Mouse (Mus musculus) embryonic facial prominence, embryonic 14.5 days (tissue): ENCODE data around the gene Gas2. TPM values are rescaled to one million over a fixed set of nuclear protein-coding genes. Genes with fewer than 3 reads are reported as not detected.
A peak's percentile ranks its signal among the peaks of the same experiment; 100 is the strongest.

ENCODE experiments used
- ATAC-seq: fragments of 200-750 bp; cut with Nextera tagmentation; 2 replicates; pipeline ENCODE4 v1.8.0; 2017; ENCODE audit warnings: low read depth, moderate number of reproducible peaks, moderate TSS enrichment
- DNase-seq: peaks from one replicate; pipeline ENCODE4 v3.0.0-alpha.2; 2015; ENCODE audit warnings: low spot score
- H3K27ac ChIP-seq: fragments of 300-500 bp; sonication (generic); replicated peaks from 2 replicates; pipeline ENCODE4 v1.5.1; 2014; ENCODE audit warnings: low read depth, mild to moderate bottlenecking, low read length, moderate library complexity
- H3K27me3 ChIP-seq: fragments of 300-500 bp; sonication (generic); replicated peaks from 2 replicates; pipeline ENCODE4 v1.6.1; 2014; ENCODE audit warnings: low read length; ENCODE audit not compliant: control insufficient read depth, insufficient read depth
- H3K36me3 ChIP-seq: fragments of 300-500 bp; sonication (generic); 2 replicates; pipeline ENCODE4 v1.6.1; 2014; ENCODE audit warnings: low read length, mixed read lengths; ENCODE audit not compliant: control insufficient read depth, insufficient read depth
- H3K4me1 ChIP-seq: fragments of 300-500 bp; sonication (generic); 2 replicates; pipeline ENCODE4 v1.6.1; 2014; ENCODE audit warnings: antibody characterized with exemption, low read length; ENCODE audit not compliant: control insufficient read depth, insufficient read depth
- H3K4me2 ChIP-seq: fragments of 300-500 bp; sonication (generic); 2 replicates; pipeline ENCODE4 v1.6.1; 2014; ENCODE audit warnings: low read depth, mild to moderate bottlenecking, low read length, moderate library complexity, mixed read lengths
- H3K4me3 ChIP-seq: fragments of 300-500 bp; sonication (generic); 2 replicates; pipeline ENCODE4 v1.5.1; 2014; ENCODE audit warnings: low read depth, mild to moderate bottlenecking, low read length
- H3K9ac ChIP-seq: fragments of 300-500 bp; sonication (generic); 2 replicates; pipeline ENCODE4 v1.6.1; 2014; ENCODE audit warnings: low read depth, mild to moderate bottlenecking, low read length, moderate library complexity, mixed read lengths
- H3K9me3 ChIP-seq: fragments of 300-500 bp; sonication (generic); 2 replicates; pipeline ENCODE4 v1.6.1; 2016; ENCODE audit warnings: low read length; ENCODE audit not compliant: control insufficient read depth
- WGBS: fragments of 180-500 bp; shearing (Covaris S2); extraction: QIAGEN DNeasy Blood & Tissue Kit; methylation state at CpG from one replicate; pipeline ENCODE4 v1.1.7; 2014; 5-methylcytosine and 5-hydroxymethylcytosine counted together
- polyA plus RNA-seq: library from polyadenylated mRNA; unstranded; fragments of >200 nt; fragmentation: Nextera tagmentation; extraction: Ambion mirVana; gene quantifications from 2 replicates; pipeline ENCODE4 v1.2.1, GENCODE M21; 2014

The Gas2 gene
- polyA plus RNA-seq, 1 experiment from 2014 or later, result 53.9 TPM

DNA sequence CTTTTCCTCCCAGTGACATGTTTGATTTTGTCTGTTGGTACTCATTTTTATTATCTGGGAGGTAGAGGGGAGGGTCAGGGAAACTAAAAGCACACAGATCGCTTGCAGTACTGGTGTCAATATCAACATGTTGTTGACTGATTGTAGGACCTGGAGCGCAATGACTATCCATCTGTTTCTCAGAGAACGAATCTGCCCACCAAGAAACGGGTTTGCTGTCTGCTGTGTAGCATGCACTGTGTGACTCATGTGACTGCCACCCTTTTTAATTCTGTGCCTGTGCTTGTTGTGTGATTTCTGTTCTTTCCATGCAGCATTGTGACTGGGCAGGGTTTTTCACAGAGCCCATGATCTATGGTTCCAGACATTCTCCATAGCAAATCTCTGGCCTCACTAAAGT lies 69.4 kb downstream of the Gas2 start:
- Histone ChIP-seq H3K9me3 (no peaks in the 10 kb centered on the region), H3K4me2 (no peak overlapping the region), H3K27ac (no peak overlapping the region), H3K4me1 (no peaks in the 10 kb centered on the region; the same call in 1 of the 2 replicates), H3K4me3 (no peak overlapping the region), H3K27me3 (no peaks in the 10 kb centered on the region), H3K9ac (no peak overlapping the region), H3K36me3 (no peaks in the 10 kb centered on the region)
- WGBS, result 79% methylated on average over 4 of the region's 4 CpGs
- no peak for ATAC-seq
- DNase-seq, result no peak

DNA sequence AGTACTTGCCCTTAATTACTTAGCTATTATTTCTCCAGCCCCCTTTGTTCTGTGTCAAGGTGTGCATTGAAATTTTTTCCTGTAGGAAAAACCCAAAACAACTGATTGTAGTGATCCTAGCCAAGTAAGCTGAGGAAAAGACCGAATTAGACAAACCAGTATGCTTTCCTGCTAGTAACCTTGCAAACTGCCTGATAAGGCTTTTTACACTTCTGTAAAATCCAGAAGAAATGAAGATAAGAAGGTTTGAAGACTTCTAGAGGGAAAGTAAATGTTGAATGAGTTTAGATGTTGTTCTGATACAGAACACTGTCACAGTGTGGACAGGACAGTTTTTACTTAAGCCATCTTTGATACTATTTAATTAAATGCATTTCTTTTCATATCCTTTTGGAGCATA lies 75.5 kb downstream of the Gas2 start:
- H3K27ac ChIP-seq, result no peak overlapping the region
- no peak for DNase-seq
- H3K9me3 ChIP-seq, result no peaks in the 10 kb centered on the region
- H3K4me2 ChIP-seq, result no peak overlapping the region
- H3K9ac ChIP-seq, result no peak overlapping the region
- no peaks in the 10 kb centered on the region for H3K36me3 ChIP-seq
- H3K4me3 ChIP-seq, result no peak overlapping the region
- WGBS, result 85% methylated on average over 1 of the region's 1 CpGs
- H3K27me3 ChIP-seq, result no peaks in the 10 kb centered on the region
- no peak for ATAC-seq
- H3K4me1 ChIP-seq, result no peaks in the 10 kb centered on the region

DNA sequence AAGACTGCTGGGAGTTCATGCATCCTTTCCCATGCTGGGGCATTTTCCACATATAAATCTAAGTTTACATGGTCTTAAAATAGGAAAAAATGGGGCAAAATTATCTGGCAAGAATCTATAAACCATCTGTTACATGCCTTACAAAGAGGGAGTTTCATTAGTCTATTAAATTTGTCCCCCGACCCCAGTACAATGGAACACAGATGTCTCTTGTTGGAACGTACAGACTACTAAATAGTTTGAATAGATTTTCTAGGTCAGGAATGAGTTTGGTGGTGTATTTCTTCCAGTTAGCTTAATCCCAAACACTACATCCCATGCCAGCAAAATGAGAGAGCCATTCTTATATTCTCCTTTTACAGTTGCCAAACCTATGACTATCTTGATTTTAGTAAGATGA lies 78.6 kb downstream of the Gas2 start:
- H3K36me3 ChIP-seq, result no peaks in the 10 kb centered on the region
- H3K4me1 ChIP-seq, result no peaks in the 10 kb centered on the region
- no peak overlapping the region for H3K27ac ChIP-seq
- no peak overlapping the region for H3K4me2 ChIP-seq
- 51% methylated on average over 2 of the region's 2 CpGs for WGBS
- no peak overlapping the region for H3K4me3 ChIP-seq
- DNase-seq (peak; percentile 61), ATAC-seq (0 out of 2 replicates have a peak, but pooled peaks have one; percentile 30)
- no peak overlapping the region for H3K9ac ChIP-seq
- H3K9me3 ChIP-seq, result no peaks in the 10 kb centered on the region
- H3K27me3 ChIP-seq, result no peaks in the 10 kb centered on the region

DNA sequence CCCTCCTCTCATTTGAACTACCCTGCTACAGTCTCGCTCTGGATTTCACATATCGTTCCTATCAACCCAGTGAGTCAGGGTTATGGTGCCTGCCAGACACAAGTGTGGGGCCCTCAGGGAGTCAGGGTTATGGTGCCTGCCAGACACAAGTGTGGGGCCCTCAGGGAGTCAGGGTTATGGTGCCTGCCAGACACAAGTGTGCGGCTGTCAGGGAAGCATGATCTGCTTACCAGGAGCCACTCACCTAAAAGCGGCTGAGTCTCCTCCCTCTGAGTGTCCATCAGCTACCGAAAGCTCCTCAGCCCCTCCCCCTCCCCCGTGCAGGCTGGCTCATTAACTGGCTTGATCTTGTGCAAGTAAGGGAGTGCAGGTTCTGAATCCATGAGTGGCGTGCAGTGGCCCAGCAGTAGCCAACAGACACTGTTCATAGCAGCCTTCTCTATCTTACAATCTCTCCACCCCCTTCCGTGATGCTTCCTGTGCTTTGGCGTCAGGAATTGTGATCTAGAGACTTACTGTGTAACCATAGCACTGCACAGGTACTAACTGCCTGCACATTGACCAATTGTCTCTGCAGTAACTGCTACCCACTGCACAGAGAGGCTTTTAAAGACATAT lies 93.7 kb downstream of the Gas2 start:
- Histone ChIP-seq H3K27ac (no peak overlapping the region), H3K27me3 (no peaks in the 10 kb centered on the region), H3K36me3 (no peaks in the 10 kb centered on the region), H3K9me3 (no peaks in the 10 kb centered on the region), H3K4me1 (no peaks in the 10 kb centered on the region), H3K4me3 (no peak overlapping the region), H3K9ac (no peak overlapping the region), H3K4me2 (no peak overlapping the region)
- ATAC-seq, result peak; percentile 74
- DNase-seq, result peak; percentile 18
- 54% methylated on average over 7 of the region's 9 CpGs for WGBS

DNA sequence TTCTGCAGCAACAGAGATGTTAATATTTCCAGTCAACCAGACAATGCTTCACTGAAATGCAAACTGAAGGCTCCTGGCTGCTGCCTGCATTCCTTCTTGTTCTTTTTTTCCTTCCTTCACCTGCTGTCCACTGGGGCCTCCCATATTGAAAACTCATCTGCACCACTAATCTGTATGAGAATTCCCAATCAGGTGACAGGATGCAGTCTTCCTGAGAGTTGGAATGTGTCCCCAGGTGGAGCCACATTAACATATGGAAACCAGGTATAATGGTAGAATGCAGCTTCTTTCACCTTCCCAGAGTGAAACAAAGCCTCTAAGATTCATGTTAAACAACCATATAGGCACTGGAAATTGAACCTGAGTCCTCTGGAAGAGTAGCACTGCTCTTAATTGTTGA lies 96.0 kb downstream of the Gas2 start:
- Histone ChIP-seq H3K27me3 (no peaks in the 10 kb centered on the region), H3K9me3 (no peaks in the 10 kb centered on the region), H3K9ac (no peak overlapping the region), H3K4me3 (no peak overlapping the region), H3K27ac (no peak overlapping the region), H3K36me3 (no peaks in the 10 kb centered on the region), H3K4me1 (no peaks in the 10 kb centered on the region), H3K4me2 (no peak overlapping the region)
- DNase-seq (no peak), ATAC-seq (no peak)

DNA sequence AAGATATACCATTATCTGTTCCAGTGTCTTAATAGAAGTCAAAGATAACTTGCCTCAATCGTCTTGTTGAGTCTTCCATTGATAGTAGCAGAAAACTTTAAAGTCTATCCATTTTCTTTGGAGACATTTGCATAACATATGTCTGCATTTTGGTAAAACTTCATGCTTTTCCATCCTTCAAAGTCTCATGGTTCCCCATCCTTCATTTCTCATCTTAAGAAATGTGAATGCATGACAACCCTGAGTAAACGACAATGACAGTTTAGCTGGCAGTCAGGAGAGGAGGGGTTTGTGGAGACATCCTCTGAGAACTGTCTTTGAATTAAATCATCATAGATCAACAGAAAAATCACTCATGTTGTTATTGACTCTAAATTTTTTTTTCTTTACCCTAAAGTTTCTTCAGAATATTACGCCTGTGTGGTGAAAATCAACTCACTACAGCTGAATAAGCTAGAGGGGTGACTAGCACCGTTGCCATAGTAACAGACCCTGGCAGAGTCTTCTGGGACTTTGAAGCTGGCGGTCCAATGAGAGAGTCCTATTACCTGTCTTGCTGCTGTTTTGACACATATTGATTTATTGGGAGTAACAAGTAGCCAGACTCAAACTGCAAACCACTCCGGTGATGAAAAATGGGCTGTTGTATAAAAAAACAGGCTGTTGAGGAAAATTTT lies 99.0 kb downstream of the Gas2 start:
- no peaks in the 10 kb centered on the region for H3K36me3 ChIP-seq
- no peak overlapping the region for H3K27ac ChIP-seq
- no peak overlapping the region for H3K9ac ChIP-seq
- DNase-seq, result peak; percentile 42
- no peak for ATAC-seq
- H3K9me3 ChIP-seq, result no peaks in the 10 kb centered on the region
- no peak overlapping the region for H3K4me2 ChIP-seq
- no peaks in the 10 kb centered on the region for H3K4me1 ChIP-seq
- no peak overlapping the region for H3K4me3 ChIP-seq
- H3K27me3 ChIP-seq, result no peaks in the 10 kb centered on the region
- 53% methylated on average over 6 of the region's 6 CpGs for WGBS

DNA sequence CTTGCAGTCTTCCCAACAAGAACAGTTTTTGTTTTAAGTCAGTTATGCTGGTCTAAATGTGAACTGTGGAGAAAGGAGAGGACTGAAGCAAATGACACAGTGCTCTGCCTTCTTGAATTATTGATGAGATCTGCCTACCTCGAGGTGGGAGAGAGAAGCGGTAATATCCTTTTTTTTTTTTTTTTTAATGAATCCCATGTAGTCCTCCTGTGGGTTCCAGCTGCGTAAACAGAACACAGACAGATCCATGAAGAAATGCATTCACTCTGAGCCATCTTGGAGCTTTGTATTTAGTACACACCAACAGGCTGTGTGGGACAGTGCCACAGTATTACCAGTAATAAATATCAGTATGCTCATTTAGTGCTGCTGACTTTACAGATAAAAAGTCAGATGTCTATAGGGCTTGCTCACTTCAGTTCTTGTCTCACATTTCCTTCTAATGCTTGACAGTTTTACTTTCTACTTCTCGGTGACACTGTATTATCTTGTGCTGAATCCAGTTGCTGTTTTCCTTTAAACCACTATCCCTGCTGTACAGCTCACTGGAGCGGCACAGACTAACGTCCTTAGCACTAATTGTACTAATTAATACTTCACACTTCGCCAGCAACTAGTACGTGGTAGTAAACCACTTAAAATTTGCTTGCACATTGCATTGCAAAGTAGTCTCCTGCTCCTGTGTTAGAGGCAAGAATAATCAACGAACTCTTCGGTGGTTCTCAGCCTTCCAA lies 100.6 kb downstream of the Gas2 start:
- Histone ChIP-seq H3K4me2 (no peak overlapping the region), H3K27me3 (no peaks in the 10 kb centered on the region), H3K4me1 (no peaks in the 10 kb centered on the region), H3K36me3 (no peaks in the 10 kb centered on the region), H3K27ac (no peak overlapping the region), H3K9me3 (no peaks in the 10 kb centered on the region), H3K9ac (no peak overlapping the region), H3K4me3 (no peak overlapping the region)
- no peak for DNase-seq
- WGBS, result 68% methylated on average over 10 of the region's 10 CpGs
- no peak for ATAC-seq

DNA sequence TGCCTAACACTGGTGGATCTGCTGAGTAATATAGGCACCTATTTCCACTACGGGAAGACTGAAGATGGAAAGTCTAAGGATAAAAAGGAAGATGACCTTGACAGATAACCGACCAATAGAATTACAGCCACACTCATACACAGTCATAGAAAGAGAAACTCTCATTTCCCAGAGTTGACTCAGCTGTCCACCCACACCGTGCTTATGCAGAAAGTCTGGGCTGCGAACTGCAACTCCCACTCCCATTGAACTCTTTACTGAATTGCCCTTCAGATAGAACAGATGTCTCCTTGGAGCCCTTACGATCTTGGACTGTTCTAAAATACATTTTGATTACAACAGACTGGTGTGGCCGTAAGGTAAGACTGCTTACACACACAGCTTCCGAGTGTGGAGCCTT lies 102.9 kb downstream of the Gas2 start:
- Histone ChIP-seq H3K9me3 (no peaks in the 10 kb centered on the region), H3K4me2 (no peak overlapping the region), H3K4me3 (no peak overlapping the region), H3K27me3 (no peaks in the 10 kb centered on the region), H3K36me3 (no peaks in the 10 kb centered on the region), H3K4me1 (peaks cover 12% of the 10 kb centered on the region; the same call in 1 of the 2 replicates), H3K27ac (no peak overlapping the region), H3K9ac (no peak overlapping the region)
- DNase-seq (no peak), ATAC-seq (no peak)
- 88% methylated on average over 7 of the region's 7 CpGs for WGBS
